Mouse (Mus musculus) hindbrain, embryonic 15.5 days (tissue): ENCODE measurements at regions not wholly inside any gene's neighbourhood (a gene's known extent, or its start where the extent isn't known, plus 50 kb on each side); places are given as distances from the start of the nearest gene placed in this dataset.

Experiments
- ATAC-seq: fragments of 200-750 bp; cut with Nextera tagmentation; 2 replicates; pipeline ENCODE4 v1.8.0; 2017; ENCODE audit warnings: low read depth, moderate number of reproducible peaks, moderate TSS enrichment; ENCODE audit not compliant: low FRiP score
- H3K27ac ChIP-seq: fragments of 300-500 bp; sonication (generic); replicated peaks from 2 replicates; pipeline ENCODE4 v1.5.1; 2015; ENCODE audit warnings: mild to moderate bottlenecking, inconsistent platforms
- H3K27me3 ChIP-seq: fragments of 300-500 bp; sonication (generic); 2 replicates; pipeline ENCODE4 v1.6.1; 2015; ENCODE audit warnings: control low read depth, inconsistent platforms
- H3K36me3 ChIP-seq: fragments of 300-500 bp; sonication (generic); 2 replicates; pipeline ENCODE4 v1.6.1; 2015; ENCODE audit warnings: control low read depth, inconsistent platforms
- H3K4me1 ChIP-seq: fragments of 300-500 bp; sonication (generic); replicated peaks from 2 replicates; pipeline ENCODE4 v1.6.1; 2015; ENCODE audit warnings: control low read depth, inconsistent platforms
- H3K4me2 ChIP-seq: fragments of 300-500 bp; sonication (generic); 2 replicates; pipeline ENCODE4 v1.6.1; 2015; ENCODE audit warnings: moderate library complexity, mild to moderate bottlenecking, inconsistent platforms
- H3K4me3 ChIP-seq: fragments of 300-500 bp; sonication (generic); 2 replicates; pipeline ENCODE4 v1.5.1; 2015; ENCODE audit warnings: mild to moderate bottlenecking, inconsistent platforms
- H3K9ac ChIP-seq: fragments of 300-500 bp; sonication (generic); 2 replicates; pipeline ENCODE4 v1.6.1; 2015; ENCODE audit warnings: inconsistent platforms
- H3K9me3 ChIP-seq: fragments of 300-500 bp; sonication (generic); 2 replicates; pipeline ENCODE4 v1.6.1; 2016; ENCODE audit warnings: control low read depth, inconsistent platforms
- WGBS: fragments of 180-500 bp; shearing (Covaris S2); methylation state at CpG from one replicate; pipeline ENCODE4 v1.1.7; 2015; 5-methylcytosine and 5-hydroxymethylcytosine counted together

DNA sequence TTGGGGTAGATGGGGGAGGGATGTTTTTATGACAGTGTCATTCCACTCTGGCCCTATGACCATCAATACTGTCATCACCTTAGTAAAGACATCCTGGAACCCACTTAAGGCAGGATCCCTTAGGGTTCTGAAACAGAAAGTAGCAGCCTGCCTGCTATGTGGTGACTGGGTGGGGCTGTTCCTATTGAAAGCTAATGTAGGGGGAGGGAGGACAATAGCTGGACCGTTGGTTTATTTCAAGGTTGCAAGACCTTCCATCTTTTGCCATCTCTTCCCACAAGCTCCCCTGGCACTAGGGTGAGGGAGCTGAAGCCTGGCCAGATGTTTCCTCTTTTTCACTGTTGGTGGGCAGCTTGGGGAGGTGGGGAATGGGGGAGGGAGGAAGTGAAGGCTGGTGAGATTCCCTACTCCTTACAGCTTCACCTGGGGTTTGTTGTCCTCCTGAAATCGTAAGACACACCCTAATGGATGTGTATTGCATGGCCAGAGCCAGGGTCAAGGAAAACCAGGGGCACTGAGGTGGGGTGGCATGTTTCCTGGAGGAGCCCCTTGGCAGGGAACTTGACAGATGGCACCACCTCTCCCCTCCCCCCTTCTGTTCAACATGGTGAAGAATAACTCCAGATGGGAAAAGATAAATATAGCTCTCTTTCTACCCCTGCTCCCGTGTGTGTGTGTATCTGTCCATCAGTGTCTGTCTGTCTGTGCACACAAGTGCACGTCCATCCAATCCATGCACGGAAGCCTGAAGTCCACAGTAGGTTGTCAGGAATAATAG is 112.1 kb upstream of the Ccnd2 start:
- Histone ChIP-seq H3K27me3 (0 out of 2 replicates have a peak, but pooled peaks cover 3% of the 10 kb centered on the region), H3K4me1 (peaks cover 7% of the 10 kb centered on the region), H3K4me3 (no peak overlapping the region), H3K9me3 (no peaks in the 10 kb centered on the region), H3K27ac (no peak overlapping the region), H3K4me2 (no peak overlapping the region), H3K9ac (no peak overlapping the region), H3K36me3 (no peaks in the 10 kb centered on the region)
- no peak for ATAC-seq
- WGBS, result 75% methylated on average over 5 of the region's 5 CpGs

DNA sequence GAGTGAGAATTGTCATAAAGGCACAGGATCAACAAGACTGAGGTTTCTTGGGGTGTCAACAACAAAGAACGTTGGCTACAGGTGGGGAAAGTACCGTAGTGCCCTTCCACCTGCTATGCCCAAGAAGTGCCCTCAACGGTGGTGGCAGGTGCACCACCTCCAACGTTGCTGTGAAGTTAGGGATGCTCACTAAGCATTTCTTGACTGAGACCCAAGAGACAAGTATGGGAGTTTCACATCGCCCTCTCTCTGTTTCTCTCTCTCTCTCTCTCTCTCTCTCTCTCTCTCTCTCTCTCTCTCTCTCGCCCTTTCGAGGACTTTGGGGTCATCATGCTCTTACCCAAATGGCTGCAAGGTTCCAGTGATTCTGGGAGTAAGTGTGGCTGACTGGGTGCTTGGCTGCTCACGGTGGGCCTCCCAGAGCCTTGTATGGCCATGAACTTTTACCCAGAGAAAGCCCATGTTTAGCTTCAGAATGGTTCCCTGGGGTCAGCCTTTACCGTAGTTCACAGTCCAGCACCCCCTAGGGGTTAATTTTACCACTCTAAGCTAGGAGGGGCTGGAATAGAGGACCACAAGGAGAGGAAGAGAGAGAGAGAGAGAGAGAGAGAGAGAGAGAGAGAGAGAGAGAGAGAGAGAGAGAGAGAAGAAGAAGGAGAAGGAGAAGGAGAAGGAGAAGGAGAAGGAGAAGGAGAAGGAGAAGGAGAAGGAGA is 113.2 kb upstream of the Ccnd2 start:
- WGBS, result 78% methylated on average over 9 of the region's 9 CpGs
- no peak for ATAC-seq
- Histone ChIP-seq H3K9ac (no peak overlapping the region), H3K4me2 (no peak overlapping the region), H3K27ac (no peak overlapping the region), H3K4me3 (no peak overlapping the region), H3K9me3 (no peaks in the 10 kb centered on the region), H3K27me3 (0 out of 2 replicates have a peak, but pooled peaks cover 3% of the 10 kb centered on the region), H3K36me3 (no peaks in the 10 kb centered on the region), H3K4me1 (peaks cover 7% of the 10 kb centered on the region)

DNA sequence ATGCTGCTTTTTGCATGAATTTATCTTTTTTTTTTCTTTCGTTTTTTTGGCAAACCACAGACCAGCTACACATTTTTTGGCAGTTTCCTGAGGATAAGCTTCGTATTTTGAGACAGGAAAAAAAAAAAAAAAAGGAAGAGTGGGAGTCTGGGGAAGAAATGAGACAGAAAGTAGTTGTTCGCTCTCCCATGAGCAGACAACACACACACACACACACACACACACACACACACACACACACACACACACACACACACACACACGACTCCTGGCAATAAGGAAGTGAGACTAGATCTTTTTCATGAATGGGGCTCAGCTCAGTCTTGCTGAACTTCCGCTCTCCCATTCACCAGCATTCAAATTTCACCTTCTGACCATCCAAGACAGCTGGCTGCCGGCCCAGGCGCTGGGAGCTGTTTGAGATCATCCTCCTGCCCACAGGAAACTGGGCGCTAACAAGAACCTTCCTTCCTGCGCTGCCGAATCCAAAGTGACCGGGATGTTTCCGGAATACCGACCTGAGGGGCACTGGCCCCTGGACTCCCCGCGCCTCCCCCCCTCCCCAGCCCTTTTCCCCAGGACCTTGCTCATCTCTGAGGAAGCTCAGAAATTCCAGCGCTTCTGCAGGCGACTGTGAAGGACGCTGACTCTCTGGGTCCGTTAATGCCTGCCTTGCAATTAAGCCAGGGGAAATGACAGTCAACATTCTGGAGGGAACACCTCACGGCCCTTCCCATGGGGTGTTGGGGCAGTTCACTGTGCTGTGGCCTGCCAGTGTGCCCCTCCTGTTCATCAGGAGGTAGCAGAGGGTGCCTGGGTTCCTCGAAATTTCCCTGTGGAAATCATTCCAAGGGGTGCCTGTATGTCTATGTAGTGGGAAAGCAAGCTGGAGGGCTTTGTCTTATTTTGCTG is 114.2 kb upstream of the Ccnd2 start:
- H3K9ac ChIP-seq, result peak overlapping the region; percentile 30; the same call in 1 of the 2 replicates
- peak overlapping the region; percentile 47 for H3K27ac ChIP-seq
- WGBS, result 16% methylated on average over 21 of the region's 21 CpGs
- H3K4me3 ChIP-seq, result peak overlapping the region; percentile 31
- H3K36me3 ChIP-seq, result no peaks in the 10 kb centered on the region
- peak; percentile 75 for ATAC-seq
- H3K27me3 ChIP-seq, result 0 out of 2 replicates have a peak, but pooled peaks cover 3% of the 10 kb centered on the region
- peak overlapping the region; percentile 58 for H3K4me2 ChIP-seq
- no peaks in the 10 kb centered on the region for H3K9me3 ChIP-seq
- peaks cover 7% of the 10 kb centered on the region for H3K4me1 ChIP-seq

DNA sequence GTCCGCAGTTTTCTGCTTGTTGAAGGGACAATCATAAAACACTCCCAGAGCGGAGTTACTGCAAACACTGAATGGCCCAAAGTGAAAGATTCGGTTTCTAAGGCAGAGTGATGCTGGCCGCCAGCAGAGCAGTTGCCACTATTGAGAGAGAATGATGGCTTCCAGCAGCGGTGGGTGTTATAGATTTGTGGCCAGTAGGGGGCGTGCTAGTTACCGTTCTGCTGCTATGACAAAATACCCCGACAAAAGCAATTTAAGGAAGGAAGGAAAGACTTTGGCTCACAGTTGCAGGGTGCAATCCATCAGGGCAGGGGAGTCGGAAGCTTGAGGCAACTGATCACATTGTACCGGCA is 114.8 kb upstream of the Ccnd2 start:
- H3K36me3 ChIP-seq, result no peaks in the 10 kb centered on the region
- H3K4me3 ChIP-seq, result no peak overlapping the region
- H3K9me3 ChIP-seq, result no peaks in the 10 kb centered on the region
- H3K4me2 ChIP-seq, result peak overlapping the region; percentile 58
- ATAC-seq, result no peak
- H3K9ac ChIP-seq, result no peak overlapping the region
- 36% methylated on average over 10 of the region's 10 CpGs for WGBS
- H3K4me1 ChIP-seq, result peaks cover 7% of the 10 kb centered on the region
- peak overlapping the region; percentile 47 for H3K27ac ChIP-seq
- H3K27me3 ChIP-seq, result 0 out of 2 replicates have a peak, but pooled peaks cover 3% of the 10 kb centered on the region

DNA sequence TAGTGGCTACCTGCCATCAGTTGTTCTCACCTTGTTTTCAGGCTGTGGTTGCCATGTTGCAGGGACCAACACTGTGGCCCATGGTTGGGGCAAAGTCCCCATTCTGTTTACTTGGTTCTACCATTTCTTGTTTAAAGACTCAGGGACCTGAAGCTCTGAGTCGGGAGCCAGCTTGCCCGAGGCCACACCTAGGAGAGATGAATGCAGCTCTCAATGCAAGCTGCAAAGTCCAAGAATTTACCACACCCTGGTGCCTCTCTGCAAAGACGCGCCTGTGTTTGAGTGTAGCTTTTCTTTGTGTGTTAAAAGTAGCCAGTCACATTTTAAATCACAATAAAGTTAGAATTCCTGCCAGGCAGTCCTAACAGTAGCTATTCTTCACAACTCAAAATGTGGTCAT is 117.0 kb upstream of the Ccnd2 start:
- Histone ChIP-seq H3K9ac (no peak overlapping the region), H3K27ac (no peak overlapping the region), H3K36me3 (no peaks in the 10 kb centered on the region), H3K4me2 (no peak overlapping the region), H3K27me3 (0 out of 2 replicates have a peak, but pooled peaks cover 3% of the 10 kb centered on the region), H3K4me1 (peaks cover 7% of the 10 kb centered on the region), H3K9me3 (no peaks in the 10 kb centered on the region), H3K4me3 (no peak overlapping the region)
- 85% methylated on average over 4 of the region's 4 CpGs for WGBS
- ATAC-seq, result no peak

DNA sequence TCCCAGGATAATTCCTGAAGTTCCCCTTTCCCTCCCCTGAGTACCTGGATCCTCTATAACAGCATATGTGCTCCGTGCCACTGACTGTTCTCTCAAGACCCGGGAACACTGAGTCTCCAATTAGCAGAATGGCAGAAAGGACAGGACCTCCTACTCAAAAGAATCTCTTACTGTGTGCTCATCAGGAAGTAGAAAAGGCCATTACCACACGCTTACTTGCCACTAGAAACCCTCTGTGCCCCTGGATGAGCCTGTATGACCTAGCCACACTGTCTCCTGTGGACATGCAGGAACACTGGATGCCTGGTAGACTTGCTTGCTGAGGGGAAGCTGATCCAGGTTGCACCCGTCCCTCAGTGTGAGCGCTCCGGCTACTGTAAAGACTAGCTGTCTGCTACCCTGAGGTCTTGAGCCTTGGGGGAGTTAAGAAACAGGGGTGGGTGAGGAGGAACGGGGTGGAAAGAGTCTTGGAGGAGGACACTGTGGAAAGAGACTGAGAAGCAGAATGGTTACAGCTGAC is 117.6 kb upstream of the Ccnd2 start:
- Histone ChIP-seq H3K9ac (no peak overlapping the region), H3K4me3 (no peak overlapping the region), H3K9me3 (no peaks in the 10 kb centered on the region), H3K36me3 (no peaks in the 10 kb centered on the region), H3K4me2 (no peak overlapping the region), H3K27me3 (0 out of 2 replicates have a peak, but pooled peaks cover 3% of the 10 kb centered on the region), H3K27ac (no peak overlapping the region), H3K4me1 (peaks cover 7% of the 10 kb centered on the region)
- 80% methylated on average over 7 of the region's 7 CpGs for WGBS
- ATAC-seq, result no peak

DNA sequence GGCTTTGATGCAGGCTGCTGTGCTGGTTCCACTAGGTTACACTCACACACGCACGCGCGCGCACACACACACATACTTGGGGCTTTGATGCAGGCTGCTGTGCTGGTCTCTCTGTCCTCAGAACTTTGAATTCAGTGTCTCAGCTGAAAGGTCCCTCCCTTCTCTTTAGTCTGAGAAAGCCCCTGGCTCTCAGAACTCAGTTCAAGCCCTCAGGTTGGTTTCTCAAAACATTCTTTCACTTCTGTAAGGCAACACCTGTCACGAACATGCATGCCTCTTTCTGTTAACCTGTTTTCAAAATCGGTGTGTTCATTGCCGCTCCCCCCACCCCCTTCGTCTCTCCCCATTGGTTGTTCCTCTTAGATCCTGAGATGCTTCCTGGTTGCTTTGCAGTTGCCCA is 118.8 kb upstream of the Ccnd2 start:
- no peak for ATAC-seq
- no peak overlapping the region for H3K9ac ChIP-seq

DNA sequence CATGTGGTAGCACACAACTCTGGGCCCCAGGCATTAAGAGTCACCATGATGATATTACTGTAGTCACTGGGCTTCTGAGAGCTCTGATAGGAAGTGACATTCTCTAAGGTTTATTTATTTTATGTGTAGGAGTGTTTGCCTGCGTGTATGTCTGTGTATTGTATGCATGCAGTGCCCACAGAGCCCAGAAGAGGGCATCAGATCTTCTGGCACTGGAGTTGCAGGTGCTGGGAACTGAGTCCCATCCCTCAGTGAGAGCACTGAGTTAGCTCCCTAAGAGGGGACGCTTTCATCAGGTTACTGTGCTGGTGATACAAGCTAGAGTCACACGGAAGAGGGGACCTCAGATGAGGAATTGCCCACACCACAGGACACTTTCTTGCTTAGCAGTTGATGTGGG is 119.4 kb upstream of the Ccnd2 start:
- Histone ChIP-seq H3K4me3 (no peak overlapping the region), H3K9me3 (no peaks in the 10 kb centered on the region), H3K36me3 (no peaks in the 10 kb centered on the region), H3K4me2 (no peak overlapping the region), H3K9ac (no peak overlapping the region), H3K27me3 (0 out of 2 replicates have a peak, but pooled peaks cover 3% of the 10 kb centered on the region), H3K27ac (no peak overlapping the region), H3K4me1 (peaks cover 3% of the 10 kb centered on the region)
- 96% methylated on average over 3 of the region's 3 CpGs for WGBS
- ATAC-seq, result no peak

More for the DNA sequence above, 118.8 kb upstream of the Ccnd2 start:
- peaks cover 7% of the 10 kb centered on the region for H3K4me1 ChIP-seq
- H3K27ac ChIP-seq, result no peak overlapping the region
- 0 out of 2 replicates have a peak, but pooled peaks cover 3% of the 10 kb centered on the region for H3K27me3 ChIP-seq
- WGBS, result 89% methylated on average over 9 of the region's 9 CpGs
- no peaks in the 10 kb centered on the region for H3K9me3 ChIP-seq
- no peak overlapping the region for H3K4me3 ChIP-seq
- H3K4me2 ChIP-seq, result no peak overlapping the region
- no peaks in the 10 kb centered on the region for H3K36me3 ChIP-seq

DNA sequence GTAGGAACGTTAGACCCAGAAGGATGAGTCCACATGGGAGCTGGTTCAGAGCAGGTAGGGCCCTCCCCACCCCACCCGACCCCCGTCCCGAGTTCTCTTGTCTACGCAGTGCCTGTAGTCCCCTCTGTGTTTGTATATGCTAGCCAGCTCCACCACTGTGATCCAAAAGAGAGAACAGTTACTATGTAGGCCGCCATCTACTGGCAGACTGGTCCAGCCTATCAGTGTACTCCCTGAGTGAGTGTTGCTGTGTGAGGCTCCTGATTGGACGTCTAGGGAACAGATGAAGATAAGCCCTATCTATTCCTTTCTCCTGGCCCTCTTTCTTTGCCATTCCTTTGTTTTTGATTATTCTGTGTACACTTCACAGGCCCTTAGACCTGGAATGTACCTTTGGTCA is 120.6 kb upstream of the Ccnd2 start:
- ATAC-seq, result no peak
- 59% methylated on average over 7 of the region's 7 CpGs for WGBS

DNA sequence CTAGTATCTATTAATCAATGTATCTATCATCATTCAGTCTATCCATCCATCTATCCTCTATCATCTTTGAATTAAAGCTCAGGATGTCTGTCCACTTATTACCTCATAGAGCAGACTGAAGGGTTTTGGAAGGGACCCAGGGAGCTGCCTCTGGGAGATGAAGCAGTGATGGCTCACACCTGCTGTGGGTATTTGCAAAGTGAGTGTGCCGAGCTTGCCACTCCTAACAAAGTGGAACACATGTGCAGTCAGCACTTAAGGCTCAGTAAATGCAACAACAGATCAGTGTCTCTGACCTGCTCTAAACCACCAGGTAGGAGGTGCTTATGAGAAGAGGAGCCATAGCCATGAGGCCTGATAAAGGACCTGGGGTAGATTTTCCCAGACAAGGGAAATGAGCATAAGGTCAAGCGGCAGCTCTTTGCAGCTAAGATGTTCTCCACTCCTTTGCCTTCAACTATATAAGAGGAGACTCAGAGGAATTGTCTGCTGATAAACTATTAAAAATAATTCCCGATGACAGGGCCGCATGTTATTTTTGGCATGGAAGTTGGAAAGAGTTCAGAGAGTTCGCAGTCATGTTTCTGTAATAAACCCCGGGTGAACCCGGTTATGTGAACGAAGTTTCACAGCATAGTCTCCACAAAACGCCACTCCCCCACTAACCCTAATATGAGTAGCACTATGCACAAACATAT is 122.9 kb upstream of the Ccnd2 start:
- no peaks in the 10 kb centered on the region for H3K9me3 ChIP-seq
- no peaks in the 10 kb centered on the region for H3K36me3 ChIP-seq
- H3K9ac ChIP-seq, result no peak overlapping the region
- no peak overlapping the region for H3K27ac ChIP-seq
- no peak overlapping the region for H3K4me2 ChIP-seq
- no peaks in the 10 kb centered on the region for H3K27me3 ChIP-seq
- no peak overlapping the region for H3K4me3 ChIP-seq
- 89% methylated on average over 9 of the region's 9 CpGs for WGBS
- ATAC-seq, result no peak
- no peaks in the 10 kb centered on the region for H3K4me1 ChIP-seq

More for the DNA sequence above, 120.6 kb upstream of the Ccnd2 start:
- Histone ChIP-seq H3K36me3 (no peaks in the 10 kb centered on the region), H3K27me3 (no peaks in the 10 kb centered on the region), H3K4me2 (no peak overlapping the region), H3K9me3 (no peaks in the 10 kb centered on the region), H3K4me3 (no peak overlapping the region), H3K9ac (no peak overlapping the region), H3K4me1 (no peaks in the 10 kb centered on the region), H3K27ac (no peak overlapping the region)

DNA sequence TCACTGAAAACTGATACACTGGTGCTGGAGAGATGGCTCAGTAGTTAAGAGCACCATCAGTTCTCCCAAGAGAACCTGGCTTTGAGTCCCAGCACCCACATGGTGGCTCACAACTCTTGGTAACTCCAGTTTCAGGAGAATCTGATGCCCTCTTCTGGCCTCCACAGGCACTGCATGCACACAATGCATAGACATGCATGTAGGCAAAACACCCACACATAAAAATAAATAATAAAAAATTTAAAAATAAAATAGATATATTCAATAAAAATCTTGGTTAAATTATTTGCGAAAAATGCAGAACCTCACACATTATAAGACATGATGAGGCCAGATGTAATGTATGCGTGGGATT is 123.4 kb upstream of the Ccnd2 start:
- no peak overlapping the region for H3K9ac ChIP-seq
- no peaks in the 10 kb centered on the region for H3K4me1 ChIP-seq
- 89% methylated on average over 2 of the region's 2 CpGs for WGBS
- H3K4me3 ChIP-seq, result no peak overlapping the region
- H3K4me2 ChIP-seq, result no peak overlapping the region
- no peaks in the 10 kb centered on the region for H3K36me3 ChIP-seq
- no peak overlapping the region for H3K27ac ChIP-seq
- no peak for ATAC-seq
- no peaks in the 10 kb centered on the region for H3K27me3 ChIP-seq
- H3K9me3 ChIP-seq, result no peaks in the 10 kb centered on the region
